Mouse (Mus musculus): Measurements from ENCODE around the gene Plekha4.

DNA sequence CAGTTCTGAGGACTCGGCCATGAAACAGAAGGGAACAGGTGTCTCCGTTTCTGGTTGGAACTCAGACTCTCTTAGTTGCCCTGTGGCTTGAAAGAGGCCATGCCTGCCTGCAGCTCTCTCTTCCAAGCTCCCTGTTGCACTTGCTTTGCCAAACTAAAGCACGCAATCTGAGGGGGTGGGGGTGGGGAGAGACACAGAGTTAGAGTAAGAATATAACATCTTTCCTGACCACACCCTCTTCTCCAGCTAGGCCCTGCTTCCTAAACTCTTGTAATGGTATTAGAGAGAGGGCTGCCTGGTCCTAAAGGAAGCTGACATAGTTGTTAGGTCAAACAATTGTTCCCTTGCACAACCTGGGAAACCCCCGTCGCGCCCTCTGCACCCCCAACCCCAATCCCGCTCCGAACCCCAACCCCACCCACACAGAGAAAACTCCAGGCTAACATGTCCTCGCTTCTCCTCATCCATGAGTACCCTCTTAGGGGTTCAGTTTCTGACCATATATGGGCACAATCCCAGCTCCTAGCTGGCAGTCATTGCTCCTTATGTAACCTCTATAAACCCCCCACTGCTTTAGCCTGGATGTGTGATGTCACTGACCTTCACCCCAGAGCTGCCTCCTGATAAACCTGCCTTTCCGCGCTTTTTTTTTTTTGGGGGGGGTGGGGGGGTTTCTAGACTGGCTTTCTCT, 24.8 kb downstream of the Plekha4 start:
- TF ChIP-seq CTCF (IDR thresholded peaks at IDR 0.05; ENCODE audit: insufficient read depth, low read depth, low read length) (no peak), POLR2A (IDR thresholded peaks at IDR 0.05; ENCODE audit: insufficient read depth, low read depth, low read length) (no peak)

Measured in olfactory bulb, adult 2 months (tissue).